Mouse (Mus musculus) small intestine, adult 2 months (tissue): ENCODE data around the gene Eif5b. TPM values are rescaled to one million over a fixed set of nuclear protein-coding genes. Genes with fewer than 3 reads are reported as not detected.
A peak's percentile ranks its signal among the peaks of the same experiment; 100 is the strongest.
"Not testable (repeated sequence)": the region's sequence is repeated elsewhere in the genome, so short reads cannot be mapped to it uniquely, and the experiment has no call there.

Source experiments
- H3K27ac ChIP-seq: fragments of 200-500 bp; 2 replicates; pipeline ENCODE4 v1.5.1; 2012; ENCODE audit warnings: low read depth, low read length, control low read depth, inconsistent platforms; ENCODE audit not compliant: insufficient read depth
- H3K27me3 ChIP-seq: fragments of 200-500 bp; 2 replicates; pipeline ENCODE4 v1.6.1; 2012; ENCODE audit warnings: mild to moderate bottlenecking, moderate library complexity, low read length, inconsistent platforms; ENCODE audit not compliant: control insufficient read depth, insufficient read depth
- H3K36me3 ChIP-seq: fragments of 200-500 bp; 2 replicates; pipeline ENCODE4 v1.6.1; 2012; ENCODE audit warnings: mild to moderate bottlenecking, low read length, control low read depth, inconsistent platforms; ENCODE audit not compliant: control insufficient read depth, insufficient read depth
- H3K4me1 ChIP-seq: fragments of 200-500 bp; 2 replicates; pipeline ENCODE4 v1.6.1; 2012; ENCODE audit warnings: low read length, inconsistent platforms, mixed read lengths; ENCODE audit not compliant: control insufficient read depth, insufficient read depth, insufficient read length
- H3K4me3 ChIP-seq: fragments of 200-500 bp; 2 replicates; pipeline ENCODE4 v1.5.1; 2012; ENCODE audit warnings: low read depth, mild to moderate bottlenecking, control low read depth, inconsistent platforms, low read length, moderate library complexity
- CTCF ChIP-seq: fragments of 200-500 bp; IDR thresholded peaks from 2 replicates; pipeline ENCODE4 v1.5.1; 2012; ENCODE audit warnings: low read depth, mild to moderate bottlenecking, control low read depth, inconsistent platforms, low read length, moderate library complexity, mixed read lengths; ENCODE audit not compliant: insufficient replicate concordance, insufficient read length; ENCODE audit errors: extremely low read depth
- POLR2A ChIP-seq: fragments of 200-500 bp; IDR thresholded peaks from 2 replicates; pipeline ENCODE4 v1.6.1; 2012; ENCODE audit warnings: low read depth, mild to moderate bottlenecking, control low read depth, inconsistent platforms, low read length, moderate library complexity
- WGBS: fragments of 180-500 bp; shearing (Covaris S2); methylation state at CpG from one replicate; pipeline ENCODE4 v1.1.7; 2018; 5-methylcytosine and 5-hydroxymethylcytosine counted together
- polyA plus RNA-seq: library from polyadenylated mRNA; depleted of rRNA; stranded (reverse); fragments of >200 nt; gene quantifications from 2 replicates; pipeline ENCODE4 v1.2.3, GENCODE M21; 2012

Eif5b gene
- polyA plus RNA-seq, 1 experiment, result 1.0 TPM

DNA sequence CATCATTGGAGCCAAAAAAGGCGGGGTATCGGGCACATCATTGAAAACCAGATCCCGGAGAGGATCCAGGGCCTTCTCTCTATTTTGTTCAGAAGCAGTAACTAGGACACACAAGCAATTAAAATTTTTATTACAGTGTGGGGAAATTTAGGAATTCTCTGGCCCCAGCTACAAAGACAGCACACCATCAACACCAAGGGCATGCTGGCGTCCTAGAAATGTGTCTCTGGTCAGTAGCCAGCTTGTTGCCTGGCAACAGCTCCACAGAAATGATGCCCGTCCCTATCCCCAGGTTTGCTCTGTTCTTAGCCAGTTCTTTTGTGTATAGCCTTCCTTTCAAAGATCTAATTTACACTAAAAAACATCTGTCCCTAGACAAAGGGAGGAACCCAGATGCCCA lies 38.3 kb upstream of the Eif5b start:
- H3K27me3 ChIP-seq, result no peaks in the 10 kb centered on the region
- no peaks in the 10 kb centered on the region for H3K36me3 ChIP-seq
- no peaks in the 10 kb centered on the region for H3K4me1 ChIP-seq
- H3K4me3 ChIP-seq, result no peak overlapping the region
- 78% methylated on average over 5 of the region's 5 CpGs for WGBS
- H3K27ac ChIP-seq, result no peak overlapping the region
- TF ChIP-seq CTCF (no peak), POLR2A (no peak)

GRCm38 (mm10) chr1:37965571-37965970 lies 32.2 kb upstream of the Eif5b start:
- H3K27ac ChIP-seq, result no peak overlapping the region
- H3K27me3 ChIP-seq, result no peaks in the 10 kb centered on the region
- no peaks in the 10 kb centered on the region for H3K4me1 ChIP-seq
- H3K36me3 ChIP-seq, result no peaks in the 10 kb centered on the region
- no peak for TF ChIP-seq POLR2A
- TF ChIP-seq CTCF, result no peak
- 69% methylated on average over 10 of the region's 10 CpGs for WGBS
- H3K4me3 ChIP-seq, result no peak overlapping the region

DNA sequence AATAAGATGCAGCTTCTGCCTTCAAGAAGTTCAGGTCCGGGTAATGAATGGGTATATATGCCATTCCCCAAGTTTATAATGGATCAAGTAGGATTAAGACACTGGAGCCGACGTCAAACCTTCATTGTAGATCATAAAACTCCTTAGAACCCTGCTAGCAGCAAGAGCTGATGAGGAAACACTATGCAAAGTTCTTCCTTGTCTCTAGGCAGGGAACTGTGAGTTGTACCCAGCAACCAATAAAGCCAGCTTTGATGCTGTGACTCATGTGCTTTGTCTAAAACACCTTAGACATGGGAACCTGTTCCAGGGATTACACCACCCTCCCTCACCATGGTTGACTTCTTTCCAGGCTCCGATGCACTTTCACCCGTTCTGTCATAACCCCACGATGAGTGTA lies 29.1 kb upstream of the Eif5b start:
- H3K4me1 ChIP-seq, result no peaks in the 10 kb centered on the region
- 55% methylated on average over 6 of the region's 6 CpGs for WGBS
- H3K27ac ChIP-seq, result no peak overlapping the region
- TF ChIP-seq POLR2A (no peak), CTCF (no peak)
- no peak overlapping the region for H3K4me3 ChIP-seq
- H3K36me3 ChIP-seq, result no peaks in the 10 kb centered on the region
- no peaks in the 10 kb centered on the region for H3K27me3 ChIP-seq

DNA sequence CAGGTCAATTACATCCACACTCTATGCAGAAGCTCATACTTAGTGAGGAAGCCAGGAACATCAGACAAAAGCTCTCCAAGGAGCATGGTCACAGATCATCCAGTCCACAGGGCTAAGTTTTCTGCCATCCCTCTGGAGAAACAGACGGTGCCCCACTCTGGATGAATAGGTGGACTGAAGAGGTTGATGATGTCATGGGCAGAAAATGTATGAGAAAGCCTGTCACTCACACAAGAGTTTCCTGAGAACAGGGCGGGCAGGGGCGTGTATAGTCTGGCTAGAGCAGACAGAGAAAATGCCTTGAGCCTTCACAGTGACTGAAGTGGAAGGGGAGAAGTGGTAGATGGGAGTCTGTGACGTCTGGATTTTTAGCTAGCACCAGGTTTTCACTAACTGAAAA lies 26.3 kb upstream of the Eif5b start:
- no peak overlapping the region for H3K27ac ChIP-seq
- 48% methylated on average over 4 of the region's 4 CpGs for WGBS

GRCm38 (mm10) chr1:37976666-37977065 lies 21.1 kb upstream of the Eif5b start:
- H3K4me3 ChIP-seq, H3K27me3 ChIP-seq, H3K36me3 ChIP-seq, H3K27ac ChIP-seq, H3K4me1 ChIP-seq: not testable (repeated sequence)
- WGBS, result 37% methylated on average over 9 of the region's 9 CpGs

More for the DNA sequence above, 26.3 kb upstream of the Eif5b start:
- Histone ChIP-seq H3K4me3 (no peak overlapping the region), H3K36me3 (no peaks in the 10 kb centered on the region), H3K4me1 (no peaks in the 10 kb centered on the region), H3K27me3 (no peaks in the 10 kb centered on the region)
- TF ChIP-seq CTCF (no peak), POLR2A (no peak)

DNA sequence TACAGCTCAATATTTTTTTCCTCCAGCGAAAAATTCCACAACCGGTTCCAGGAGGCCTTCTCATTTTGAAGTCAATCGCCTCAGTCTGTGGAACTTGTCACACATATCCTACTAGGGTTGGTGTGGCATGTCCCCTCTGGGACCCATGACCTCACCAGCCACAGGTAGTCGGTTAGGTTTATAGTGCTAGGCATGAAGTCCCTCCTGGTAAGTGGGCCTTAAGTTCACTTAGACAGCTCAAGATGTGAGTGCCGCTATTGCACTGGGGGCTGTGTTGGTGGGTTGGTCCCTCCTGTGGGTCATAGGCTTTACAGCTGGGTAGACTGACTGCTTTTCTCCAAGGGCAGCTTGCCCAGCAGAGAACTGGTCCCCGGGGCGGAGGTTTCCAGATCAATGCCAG lies 20.5 kb upstream of the Eif5b start:
- Histone ChIP-seq H3K4me3 (no peak overlapping the region), H3K27me3 (no peaks in the 10 kb centered on the region), H3K4me1 (no peaks in the 10 kb centered on the region), H3K27ac (no peak overlapping the region), H3K36me3 (no peaks in the 10 kb centered on the region)
- WGBS, result 93% methylated on average over 7 of the region's 7 CpGs
- TF ChIP-seq POLR2A (no peak), CTCF (no peak)

GRCm38 (mm10) chr1:37984326-37984725 lies 13.5 kb upstream of the Eif5b start:
- 96% methylated on average over 1 of the region's 1 CpGs for WGBS
- no peak overlapping the region for H3K4me3 ChIP-seq
- H3K36me3 ChIP-seq, result peaks cover 27% of the 10 kb centered on the region
- H3K4me1 ChIP-seq, result no peaks in the 10 kb centered on the region
- H3K27me3 ChIP-seq, result no peaks in the 10 kb centered on the region
- TF ChIP-seq POLR2A (no peak), CTCF (no peak)
- no peak overlapping the region for H3K27ac ChIP-seq

DNA sequence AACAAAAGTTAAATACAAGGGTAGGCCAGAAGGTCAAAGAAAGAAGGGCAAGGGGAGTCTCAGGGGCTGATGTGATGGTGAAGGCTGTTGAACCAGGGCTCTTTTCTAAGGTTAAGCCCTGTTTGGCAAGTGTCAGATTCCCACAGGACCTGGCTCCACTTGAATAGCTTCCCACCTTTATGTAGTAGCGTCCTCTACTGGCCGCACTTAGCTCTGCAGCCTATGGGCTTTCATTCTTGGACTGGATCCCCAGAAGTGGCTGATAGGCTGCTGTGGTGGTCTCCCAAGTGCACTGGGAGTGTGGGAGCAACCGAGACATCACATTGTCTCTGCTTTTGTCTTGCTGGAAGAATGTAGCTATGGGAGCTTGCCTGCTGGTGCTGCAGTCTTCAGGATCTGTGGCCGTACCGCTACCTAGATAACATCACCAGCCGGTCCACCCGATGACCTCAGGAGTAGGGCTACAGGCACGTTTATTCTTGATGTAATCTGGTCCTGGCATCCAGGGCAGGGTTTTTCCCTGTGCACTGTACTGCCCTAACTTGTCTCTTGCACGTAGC lies 12.0 kb upstream of the Eif5b start:
- H3K4me3 ChIP-seq, result no peak overlapping the region
- H3K27ac ChIP-seq, result no peak overlapping the region
- H3K36me3 ChIP-seq, result peaks cover 34% of the 10 kb centered on the region
- H3K27me3 ChIP-seq, result no peaks in the 10 kb centered on the region
- WGBS, result 79% methylated on average over 9 of the region's 9 CpGs
- H3K4me1 ChIP-seq, result no peaks in the 10 kb centered on the region
- peak; percentile 63; the same call in 1 of the 2 replicates for TF ChIP-seq CTCF
- TF ChIP-seq POLR2A, result no peak
